Mouse (Mus musculus) B cell, adult (primary cell): Measurements from ENCODE around the gene Zfp931. TPM values are rescaled to one million over a fixed set of nuclear protein-coding genes. Genes with fewer than 3 reads are reported as not detected.

ENCODE experiments used
- total RNA-seq: library from RNA; stranded (reverse); gene quantifications from 4 replicates; pipeline ENCODE4 v1.2.4, GENCODE M21; 2023; ENCODE audit not compliant: inconsistent age

Gene Zfp931
- 3.2 to 4.3 TPM (median 4.0 TPM) in 4 replicates for total RNA-seq

DNA sequence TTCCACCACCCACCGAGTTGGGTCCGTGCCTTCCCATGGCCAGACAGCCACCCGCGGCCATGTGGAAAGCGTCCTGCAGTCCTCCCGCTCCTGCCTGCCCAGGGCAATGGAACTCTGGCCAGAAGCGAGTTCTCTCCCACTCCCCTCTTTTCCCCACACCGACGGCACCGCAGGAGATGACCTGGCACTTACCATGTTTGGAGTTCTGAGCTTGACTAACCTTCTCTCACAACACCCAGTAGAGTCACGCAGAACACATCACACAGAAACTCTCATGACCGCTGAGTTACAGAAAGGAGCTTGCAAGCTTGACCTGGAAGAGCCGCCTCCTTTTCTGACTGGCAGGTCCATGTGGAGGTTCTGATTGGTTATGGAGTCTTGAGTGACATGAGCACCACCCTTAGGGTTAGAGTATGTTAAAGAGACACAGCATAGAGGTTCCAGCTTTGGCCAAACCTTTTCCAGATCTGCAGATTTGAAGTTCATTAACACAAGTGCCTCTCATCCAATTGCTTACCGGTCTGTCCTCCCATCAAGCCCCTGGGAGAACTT is at the start of gene Zfp931:
Gene Zfp931 (minus strand): TSS at position 311 of the 552 bp plus-strand sequence.

DNA sequence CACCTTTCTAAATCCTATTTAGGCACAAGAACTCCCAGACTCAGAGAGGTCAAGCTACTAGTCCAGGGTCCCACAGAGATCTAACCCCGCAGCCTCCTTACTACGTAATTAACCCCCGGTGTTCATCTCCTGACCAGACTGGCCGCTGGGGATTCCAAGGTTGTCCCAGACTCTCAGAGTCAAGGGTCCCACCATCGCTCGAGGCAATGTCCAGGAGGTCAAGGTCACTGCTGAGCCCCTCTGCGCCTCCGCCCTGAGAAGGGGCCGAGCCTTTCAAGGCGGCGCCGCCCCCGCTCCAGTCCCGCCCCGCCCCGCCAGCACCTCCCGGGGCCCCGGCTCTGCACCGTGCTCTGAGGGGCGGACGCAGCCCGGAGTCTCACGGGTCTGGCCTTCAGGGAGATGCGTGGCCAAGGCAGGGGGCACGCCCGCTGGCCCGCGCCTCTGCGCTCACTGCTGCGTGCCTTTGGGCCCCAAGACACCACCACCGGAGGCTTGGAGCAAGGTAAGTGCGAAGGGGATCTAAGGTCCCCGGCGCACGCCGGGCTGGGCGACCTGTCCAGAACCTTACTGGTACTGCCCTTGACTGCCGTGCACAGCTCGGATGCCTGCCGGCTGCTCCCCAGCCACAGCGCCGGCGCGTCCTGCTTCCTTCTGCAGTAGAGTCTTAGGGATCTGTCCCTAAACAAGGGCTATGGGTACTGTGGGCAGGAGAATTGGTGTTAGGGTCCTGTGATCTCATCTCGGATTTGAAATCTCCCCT is 40.7 kb upstream of the Zfp931 start, which contains the start of gene Phactr3:
Gene Phactr3 (plus strand): TSS at position 175 of the 760 bp plus-strand sequence.

DNA sequence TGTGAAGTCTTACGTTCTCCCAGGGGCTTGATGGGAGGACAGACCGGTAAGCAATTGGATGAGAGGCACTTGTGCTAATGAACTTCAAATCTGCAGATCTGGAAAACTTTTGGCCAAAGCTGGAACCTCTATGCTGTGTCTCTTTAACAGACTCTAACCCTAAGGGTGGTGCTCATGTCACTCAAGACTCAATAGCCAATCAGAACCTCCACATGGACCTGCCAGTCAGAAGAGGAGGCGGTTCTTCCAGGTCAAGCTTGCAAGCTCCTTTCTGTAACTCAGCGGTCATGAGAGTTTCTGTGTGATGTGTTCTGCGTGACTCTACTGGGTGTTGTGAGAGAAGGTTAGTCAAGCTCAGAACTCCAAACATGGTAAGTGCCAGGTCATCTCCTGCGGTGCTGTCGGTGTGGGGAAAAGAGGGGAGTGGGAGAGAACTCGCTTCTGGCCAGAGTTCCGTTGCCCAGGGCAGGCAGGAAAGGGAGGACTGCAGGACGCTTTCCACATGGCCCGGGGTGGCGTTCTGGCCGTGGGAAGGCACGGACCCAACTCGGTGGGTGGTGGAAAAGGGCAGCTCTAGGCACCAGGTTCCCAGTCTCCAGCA is 55.2 kb downstream of the Zfp931 start, which contains the start of gene Zfp971:
Gene Zfp971 (plus strand): TSS at position 274 of the 601 bp plus-strand sequence.

Other genes with a start within 250 kb of the Zfp931 start
- 3.0 to 9.9 TPM (median 5.8 TPM) in 4 replicates for gene Gm14325, start 238.1 kb downstream of the Zfp931 start, total RNA-seq
- gene Gm14327, start 181.4 kb downstream of the Zfp931 start, total RNA-seq, result 0.51 to 2.1 TPM (median 1.8 TPM) in 3 of 4 replicates, not detected in the other
- 1.7 TPM in 1 of 4 replicates, not detected in the others for gene Zfp972, start 152.9 kb downstream of the Zfp931 start, total RNA-seq
- gene Gm14326, start 121.2 kb downstream of the Zfp931 start, total RNA-seq, result 3.8 to 7.8 TPM (median 5.5 TPM) in 4 replicates
- gene Zfp971, start 55.2 kb downstream of the Zfp931 start, total RNA-seq, result 13.6 to 19.4 TPM (median 14.7 TPM) in 4 replicates
- gene Phactr3, start 40.5 kb upstream of the Zfp931 start, total RNA-seq, result not detected in 4 replicates